Mouse (Mus musculus): ENCODE data around the gene Sars2.

Gene Sars2

DNA sequence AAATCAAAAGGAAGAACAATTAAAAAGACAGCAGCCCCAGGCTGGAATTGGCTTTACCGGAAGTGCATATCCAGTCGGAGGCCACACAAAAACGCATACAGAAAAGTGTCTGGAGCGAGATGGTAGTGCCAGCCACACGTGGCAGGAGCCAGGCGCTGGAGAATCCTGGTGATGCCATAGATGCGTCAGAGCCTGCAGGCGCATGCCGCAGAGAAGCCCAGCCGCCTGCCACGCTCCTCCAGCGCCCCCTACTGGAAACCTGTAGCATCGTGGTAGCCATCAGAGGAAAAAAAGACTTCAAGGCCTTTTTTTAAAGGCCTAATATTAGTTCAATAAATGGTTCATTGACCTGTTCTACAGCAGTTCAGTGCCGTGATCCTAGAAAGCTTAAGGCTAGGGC lies 15.2 kb upstream of the Sars2 start:
- DNase-seq (ENCODE audit: low read depth, low spot score) = peak; percentile 95

DNA sequence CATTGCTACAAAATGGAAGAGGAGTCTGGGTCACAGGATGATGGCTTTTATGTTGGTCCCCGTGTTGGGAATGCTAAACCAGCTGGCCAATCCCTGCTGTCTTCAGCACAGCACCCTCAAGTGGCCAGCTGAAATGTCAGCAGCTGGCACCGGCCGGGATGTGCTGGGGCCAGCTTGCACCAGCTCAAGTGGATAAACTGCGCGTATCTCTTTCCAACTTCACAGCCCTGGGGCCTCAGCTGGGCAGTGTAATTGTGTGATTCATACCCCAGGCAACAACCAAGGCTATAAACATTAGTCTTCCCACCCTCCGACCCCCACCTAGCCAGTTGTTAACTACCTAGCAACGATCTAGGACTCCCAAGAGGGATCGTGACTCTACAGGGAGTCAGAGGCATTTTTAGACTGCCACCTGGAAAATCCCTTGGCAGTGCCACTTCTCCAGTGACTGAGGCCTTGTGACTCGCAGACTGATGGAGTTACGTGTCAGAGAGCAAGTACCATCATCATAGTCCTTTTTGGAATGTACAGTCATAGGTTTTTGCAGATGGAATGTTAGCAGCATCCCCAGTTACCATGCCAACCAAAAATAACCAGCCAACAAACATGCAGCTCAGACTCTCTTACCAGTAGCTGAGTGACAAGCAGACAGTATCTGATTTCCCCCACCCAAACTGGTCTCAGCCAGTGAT lies 14.0 kb upstream of the Sars2 start:
- DNase-seq (ENCODE audit: low read depth, low spot score) = peak; percentile 79

DNA sequence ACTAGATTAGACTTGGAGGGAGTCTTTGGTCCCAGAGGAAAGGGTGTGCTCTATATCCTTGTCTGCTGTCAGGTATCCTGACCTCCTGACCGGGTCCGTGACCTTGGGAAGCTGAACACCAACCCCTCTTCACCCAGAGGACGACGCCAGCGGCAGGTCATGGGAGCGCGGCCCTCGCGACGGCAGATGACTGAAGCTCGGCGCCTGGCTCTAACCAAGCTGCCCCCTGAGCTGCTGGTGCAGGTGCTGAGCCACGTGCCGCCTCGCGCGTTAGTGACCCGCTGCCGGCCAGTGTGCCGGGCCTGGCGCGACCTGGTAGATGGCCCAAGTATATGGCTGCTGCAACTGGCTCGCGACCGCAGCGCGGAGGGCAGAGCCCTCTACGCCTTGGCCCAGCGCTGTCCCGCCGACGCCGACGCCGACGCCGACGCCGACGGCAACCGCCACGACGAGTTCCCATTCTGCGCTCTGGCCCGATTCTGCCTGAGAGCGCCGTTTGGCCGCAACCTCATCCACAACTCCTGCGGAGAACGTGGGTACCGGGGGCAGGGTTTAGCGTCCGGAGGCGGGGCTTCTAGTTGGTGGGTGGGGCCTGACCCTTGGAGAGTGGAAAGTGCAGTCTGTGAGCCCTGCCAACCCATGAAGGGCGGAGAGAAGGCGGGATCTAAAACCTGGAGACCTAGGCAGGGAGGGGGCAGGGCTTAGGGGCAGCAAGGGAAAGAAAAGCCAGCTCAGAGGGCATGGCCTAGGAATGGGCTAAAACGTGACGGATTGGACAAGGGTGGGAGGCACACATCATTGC lies 9.2 kb upstream of the Sars2 start:
- peak; percentile 79 for DNase-seq (ENCODE audit: low read depth, low spot score)

DNA sequence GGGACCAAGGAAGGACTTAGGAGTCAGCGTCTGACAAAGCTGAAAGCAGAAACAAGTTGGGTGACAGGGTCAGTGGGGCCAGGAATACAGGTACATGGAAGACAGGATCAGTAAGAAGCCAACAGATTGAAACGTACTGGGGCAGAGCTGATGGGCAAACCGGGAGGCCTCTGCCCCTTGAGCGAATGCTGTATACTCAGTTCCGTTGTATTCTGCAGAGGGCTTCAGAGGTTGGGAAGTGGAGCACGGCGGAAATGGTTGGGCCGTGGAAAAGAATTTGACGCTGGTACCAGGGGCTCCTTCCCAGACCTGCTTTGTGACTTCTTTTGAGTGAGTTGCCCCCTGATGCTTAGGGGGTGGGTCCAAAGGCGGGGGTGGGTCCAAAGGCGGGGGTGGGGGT lies 8.6 kb upstream of the Sars2 start:
- no peak for DNase-seq (ENCODE audit: low read depth, low spot score)

DNA sequence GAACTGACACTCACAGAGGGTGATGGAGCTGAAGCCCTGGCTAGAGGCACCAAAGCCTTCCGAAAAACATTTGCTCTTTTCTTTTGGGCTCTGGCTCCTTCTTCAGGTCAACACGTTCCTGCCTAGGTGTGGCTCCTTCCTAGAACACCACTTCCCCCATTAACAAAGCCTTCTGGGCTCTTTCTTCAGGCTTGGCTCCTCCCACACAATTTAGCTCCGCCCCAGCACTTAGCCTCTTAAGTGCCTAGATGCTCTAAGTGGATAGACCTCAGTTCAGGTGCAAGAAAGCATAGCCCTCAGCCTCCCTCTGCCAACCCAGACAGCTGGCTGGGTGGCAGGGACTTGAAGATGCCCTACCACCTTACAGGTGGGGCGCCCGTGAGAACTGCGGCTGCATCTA lies 6.1 kb upstream of the Sars2 start:
- no peak for DNase-seq (ENCODE audit: low read depth, low spot score)

DNA sequence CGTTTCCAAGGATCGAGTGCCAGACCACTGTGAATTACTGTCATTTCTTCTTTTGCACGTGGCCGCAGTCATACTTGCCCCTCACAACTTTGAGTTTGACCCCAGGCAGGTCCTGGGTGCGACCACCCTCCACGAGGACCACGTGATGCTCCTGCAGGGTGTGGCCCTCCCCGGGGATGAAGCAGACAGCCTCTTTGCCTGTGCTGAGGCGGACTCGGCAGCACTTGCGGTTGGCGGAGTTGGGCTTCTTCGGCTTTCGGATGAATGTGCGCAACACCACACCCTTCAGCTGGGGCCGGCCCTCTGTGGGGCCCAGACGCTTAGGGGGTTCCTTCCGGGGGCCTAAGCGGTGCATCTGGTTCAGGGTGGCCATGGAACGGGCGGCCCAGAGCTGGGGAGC lies 2.0 kb upstream of the Sars2 start:
- no peak for DNase-seq (ENCODE audit: low read depth, low spot score)

DNA sequence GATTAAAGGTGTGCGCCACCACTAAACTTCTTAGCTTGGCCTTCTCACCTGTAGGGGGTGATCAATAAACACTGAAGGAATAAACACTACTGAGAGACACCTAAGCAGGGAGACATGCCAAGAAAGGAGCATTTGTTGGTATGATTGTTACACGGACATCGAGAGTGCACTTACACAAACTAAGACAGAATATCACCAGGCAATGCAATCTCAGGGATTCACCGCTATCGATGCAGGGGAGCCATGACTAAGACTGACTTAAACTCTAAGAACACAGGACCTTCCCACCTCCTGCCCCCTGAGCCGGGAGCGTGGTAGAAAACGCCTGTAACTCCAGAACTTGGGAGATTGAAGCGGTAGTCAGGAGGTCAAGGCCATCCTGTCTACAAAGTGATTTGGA lies 843 bp upstream of the Sars2 start:
- DNase-seq (ENCODE audit: low read depth, low spot score) = no peak

DNA sequence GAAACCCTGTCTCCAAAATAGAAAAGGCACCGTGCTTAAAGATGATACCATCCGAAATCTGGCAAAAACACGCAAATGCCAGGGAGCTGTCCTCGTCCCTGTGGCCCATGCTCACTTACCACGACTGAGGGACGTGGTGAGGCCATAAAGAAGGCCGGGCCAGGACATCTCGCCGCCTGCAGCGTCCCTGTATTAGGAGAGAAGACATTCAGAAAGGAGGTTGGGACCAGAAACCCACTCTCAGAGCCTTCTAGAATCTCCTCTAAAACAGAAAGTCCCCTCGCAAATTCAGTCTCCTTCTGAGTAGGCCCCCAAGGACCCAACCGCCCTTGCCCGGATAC lies 454 bp upstream of the Sars2 start:
- peak; percentile 9 for DNase-seq (ENCODE audit: low read depth, low spot score)

DNA sequence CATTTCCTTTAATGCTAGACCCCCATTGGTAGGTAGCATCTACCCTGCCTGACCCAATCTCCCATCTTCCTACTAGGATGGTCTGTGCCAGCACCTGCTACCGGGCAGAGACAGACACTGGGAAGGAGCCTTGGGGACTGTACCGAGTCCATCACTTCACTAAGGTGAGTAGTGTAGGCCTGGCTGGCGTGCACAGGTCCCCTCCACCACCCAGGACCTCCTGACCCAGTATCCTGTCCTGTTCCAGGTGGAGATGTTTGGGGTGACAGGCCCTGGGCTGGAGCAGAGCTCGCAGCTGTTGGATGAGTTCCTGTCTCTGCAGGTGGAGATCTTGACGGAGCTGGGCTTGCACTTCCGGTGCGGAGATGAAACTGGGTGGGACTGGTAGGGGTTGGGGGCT lies 8.1 kb downstream of the Sars2 start:
- DNase-seq (ENCODE audit: low read depth, low spot score) = no peak

DNA sequence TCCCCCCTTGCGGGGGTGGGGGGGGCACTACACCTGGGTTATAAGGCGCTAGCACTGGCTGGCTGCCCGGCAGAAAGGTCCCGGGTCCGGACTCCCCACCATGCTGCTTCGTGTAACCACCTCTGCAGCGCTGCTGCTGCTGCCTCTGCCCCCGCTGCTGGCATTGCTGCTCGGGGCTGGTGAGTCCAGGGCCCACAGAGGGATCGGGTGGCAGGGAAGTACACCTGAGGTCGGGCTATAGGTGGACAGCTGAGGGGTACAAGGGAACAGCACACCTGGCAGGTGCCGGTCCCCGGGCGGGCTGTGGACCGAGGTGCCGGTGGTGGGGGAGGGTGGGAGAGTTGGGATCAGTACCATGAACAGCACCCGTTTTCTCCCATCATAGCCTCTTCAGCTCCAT lies 14.3 kb downstream of the Sars2 start, which contains the start of gene Ccer2:
Gene Ccer2, plus strand, starts transcription at position 96 of the 400 bp plus-strand sequence.
- no peak for DNase-seq (ENCODE audit: low read depth, low spot score)

DNA sequence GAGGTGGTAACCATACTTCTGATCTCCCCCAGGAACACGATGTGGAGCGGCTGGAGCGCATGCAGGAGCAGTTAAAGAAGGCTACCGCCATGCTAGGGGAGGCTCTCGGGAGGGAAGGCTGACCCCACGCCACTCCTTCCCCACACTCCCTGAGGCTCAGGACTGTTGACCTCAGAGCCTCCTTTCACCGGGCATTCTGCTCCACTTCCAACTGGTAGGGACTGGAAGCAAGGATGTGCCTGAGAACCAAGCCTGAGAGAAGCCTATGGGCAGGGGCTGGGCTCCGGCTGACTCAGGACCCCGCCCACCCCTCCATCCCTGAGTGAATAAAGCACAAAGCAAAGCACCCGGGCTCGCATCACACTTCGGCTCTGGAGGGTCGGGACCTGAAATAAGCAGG lies 16.8 kb downstream of the Sars2 start:
- DNase-seq (ENCODE audit: low read depth, low spot score) = no peak

DNA sequence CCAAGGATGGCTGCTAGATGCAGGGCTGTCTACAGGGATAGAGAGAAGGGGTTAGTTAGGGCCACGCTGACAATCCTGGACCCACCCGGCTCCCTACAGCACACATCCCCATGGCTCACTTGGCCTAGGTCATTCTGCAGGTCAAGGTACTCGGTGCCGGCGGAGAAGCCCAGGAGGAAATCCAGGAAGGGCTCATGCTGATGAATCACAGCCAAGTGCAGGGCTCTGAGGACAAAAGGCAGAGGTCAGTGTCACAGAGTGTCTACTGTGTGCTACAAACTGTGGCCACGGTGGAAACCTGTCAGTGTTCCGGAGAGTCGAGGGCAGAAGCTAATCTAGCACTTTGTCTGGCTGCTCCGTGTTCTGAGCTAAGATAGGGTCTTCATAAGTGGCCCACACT lies 20.1 kb downstream of the Sars2 start:
- no peak for DNase-seq (ENCODE audit: low read depth, low spot score)

DNA sequence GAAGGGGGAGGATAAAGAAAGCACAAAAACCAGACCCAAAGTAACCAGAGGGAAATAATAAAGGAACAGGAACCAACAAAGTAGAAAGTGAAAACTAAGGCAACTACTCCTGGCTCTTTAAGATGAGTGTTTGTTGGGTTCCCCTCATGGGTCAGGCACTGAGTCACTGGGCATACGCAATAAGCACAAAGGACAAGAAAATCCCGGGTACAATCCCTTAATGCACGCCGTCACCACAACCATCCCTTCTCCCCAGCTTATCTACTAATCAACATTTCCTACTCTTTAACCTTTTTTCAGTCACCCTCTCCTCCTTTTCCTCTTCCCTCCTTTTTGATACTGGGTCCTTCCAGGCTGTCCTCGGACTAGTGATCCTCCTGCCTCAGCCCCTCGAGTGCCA lies 23.4 kb downstream of the Sars2 start:
- no peak for DNase-seq (ENCODE audit: low read depth, low spot score)

DNA sequence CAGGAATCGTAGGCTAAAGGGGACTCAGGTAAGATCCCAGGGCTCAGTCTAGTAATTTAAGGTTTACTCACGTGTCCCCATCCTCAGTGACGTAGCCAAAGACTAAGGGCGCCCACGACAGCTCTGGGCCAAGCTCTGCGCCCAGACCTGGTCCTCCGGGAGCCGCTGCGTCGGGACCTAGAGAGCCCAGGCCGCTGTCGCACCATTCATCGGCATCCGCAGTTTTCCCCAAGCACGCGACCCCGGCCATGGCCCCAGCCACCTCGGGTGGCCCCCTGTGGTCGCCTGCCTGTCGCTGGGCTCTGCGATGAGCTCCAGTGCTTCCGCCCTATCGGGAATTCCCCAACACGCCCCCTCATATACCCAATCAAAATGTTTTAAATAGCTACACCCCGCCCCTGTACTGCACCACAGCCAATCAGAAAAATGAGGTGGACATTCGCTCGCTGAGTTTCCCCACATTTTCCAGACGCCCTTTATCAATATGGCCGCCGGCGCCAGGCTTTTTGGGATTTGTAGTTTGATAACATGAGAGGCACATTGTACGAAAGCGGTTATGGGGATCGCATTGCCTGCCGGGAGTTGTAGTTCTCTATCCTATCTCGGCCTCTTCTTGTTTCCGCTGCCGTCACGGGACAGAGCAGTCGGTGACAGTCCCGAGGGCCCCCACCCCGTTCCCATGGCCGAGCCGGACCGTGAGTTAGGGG lies 24.5 kb downstream of the Sars2 start, which contains the start of gene Sirt2:
Gene Sirt2, plus strand, starts transcription at position 563 of the 707 bp plus-strand sequence.
- peak; percentile 99 for DNase-seq (ENCODE audit: low read depth, low spot score)

DNA sequence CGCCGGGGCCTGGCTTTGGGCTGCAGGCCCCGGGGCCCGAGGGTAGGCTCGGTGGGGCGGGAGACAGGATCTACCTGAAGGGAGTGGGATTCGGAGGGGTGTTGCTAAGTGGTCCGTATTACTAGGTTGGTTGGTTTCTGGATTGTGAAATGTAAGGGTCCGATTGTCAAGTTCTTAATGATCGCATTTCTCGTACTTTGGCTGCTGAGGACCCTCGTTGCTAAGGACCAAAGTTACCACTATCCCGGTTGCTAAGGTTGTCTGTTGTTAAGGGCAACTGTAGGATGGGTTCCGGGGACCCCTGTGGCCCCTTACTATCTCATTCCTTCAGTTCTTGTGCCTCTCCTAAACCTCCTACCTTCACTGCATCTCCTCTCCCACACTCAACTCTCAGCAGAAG lies 25.1 kb downstream of the Sars2 start:
- DNase-seq (ENCODE audit: low read depth, low spot score) = peak; percentile 20

DNA sequence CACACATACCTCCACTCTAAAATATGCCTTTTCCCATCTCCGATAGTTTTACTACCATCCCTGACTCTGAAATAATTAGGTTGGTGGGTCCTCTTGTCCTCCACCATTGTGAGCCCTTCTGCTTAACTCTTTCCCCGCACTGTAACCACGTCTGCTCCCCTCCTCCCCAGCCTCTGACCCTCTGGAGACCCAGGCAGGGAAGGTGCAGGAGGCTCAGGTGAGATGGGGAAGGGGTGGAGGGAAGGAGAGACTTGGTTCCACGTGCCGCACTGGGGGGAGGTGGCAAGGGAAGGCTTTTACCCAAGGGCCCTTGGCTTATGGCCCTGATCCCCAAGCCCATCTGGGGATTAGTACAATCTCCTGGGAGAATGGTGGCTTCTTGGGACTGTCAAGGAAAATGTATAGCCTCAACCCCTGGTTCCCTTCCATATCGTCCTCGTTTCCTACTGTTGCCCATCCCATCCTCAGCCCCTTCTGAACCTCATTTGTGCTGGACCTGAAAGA lies 25.7 kb downstream of the Sars2 start, which contains the start of gene Nfkbib:
Gene Nfkbib, minus strand, starts transcription at position 51 of the 504 bp plus-strand sequence.
- DNase-seq (ENCODE audit: low read depth, low spot score) = no peak

DNA sequence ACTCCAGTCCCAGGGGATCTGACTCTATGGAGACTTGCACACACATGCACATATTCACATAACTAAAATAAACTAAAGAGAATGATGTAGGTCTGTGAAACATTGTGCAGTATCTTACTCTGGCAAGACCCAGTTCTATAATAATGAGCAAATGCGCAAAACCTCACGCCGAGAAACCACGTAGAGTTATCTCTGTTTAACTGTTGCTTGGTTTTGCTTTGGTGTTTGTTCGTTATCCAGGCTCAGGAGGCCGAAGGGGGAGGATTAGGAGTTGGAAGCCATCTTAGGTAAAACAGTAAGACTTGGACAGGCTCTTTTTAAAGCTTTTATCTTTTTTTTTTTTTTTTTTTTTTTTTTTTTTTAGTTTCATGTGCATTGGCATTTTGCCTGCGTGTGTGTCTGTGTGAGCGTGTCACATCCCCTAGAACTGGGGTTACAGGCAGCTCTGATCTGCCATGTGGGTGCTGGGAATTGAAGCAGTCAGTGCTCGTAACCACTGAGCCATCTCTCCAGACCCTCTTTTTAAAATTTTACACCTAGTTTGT lies 27.7 kb downstream of the Sars2 start:
- DNase-seq (ENCODE audit: low read depth, low spot score) = no peak

DNA sequence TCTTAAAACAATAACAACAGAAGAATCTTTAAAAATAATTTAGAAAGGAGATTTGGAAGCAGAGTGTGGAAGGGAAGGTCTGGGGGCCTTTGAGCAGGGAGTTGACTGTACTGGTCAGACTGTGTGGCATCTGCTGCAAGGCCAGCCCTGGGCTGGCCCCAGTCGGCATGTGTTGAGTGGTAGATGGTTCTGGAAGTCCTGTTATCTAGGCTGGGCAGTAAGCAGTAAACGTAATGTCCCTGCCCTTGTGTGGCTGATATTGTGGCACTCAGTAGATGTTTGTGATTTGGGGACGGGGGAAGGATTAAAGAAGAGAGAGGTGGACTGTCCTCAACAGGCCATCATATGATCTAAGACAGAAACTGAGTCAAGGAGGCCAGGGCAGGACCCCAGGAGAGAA lies 28.5 kb downstream of the Sars2 start:
- DNase-seq (ENCODE audit: low read depth, low spot score) = no peak

DNA sequence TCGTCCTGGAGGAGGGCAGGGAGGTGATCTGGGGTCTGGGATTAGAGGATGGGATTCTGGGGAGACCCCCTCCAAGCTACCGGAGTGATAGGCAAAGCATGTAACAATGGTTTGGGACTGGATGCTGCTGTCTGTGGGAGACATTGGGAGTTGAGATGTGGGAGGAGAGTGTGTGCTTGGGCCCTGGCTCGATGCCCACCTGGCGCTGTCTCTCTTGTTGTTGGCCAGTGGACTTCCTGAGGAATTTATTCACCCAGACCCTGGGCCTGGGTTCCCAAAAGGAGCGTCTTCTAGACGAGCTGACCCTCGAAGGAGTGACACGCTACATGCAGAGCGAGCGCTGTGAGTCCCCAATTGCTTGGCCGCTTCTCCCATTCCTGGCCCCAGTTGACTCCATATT lies 30.1 kb downstream of the Sars2 start:
- DNase-seq (ENCODE audit: low read depth, low spot score) = no peak

DNA sequence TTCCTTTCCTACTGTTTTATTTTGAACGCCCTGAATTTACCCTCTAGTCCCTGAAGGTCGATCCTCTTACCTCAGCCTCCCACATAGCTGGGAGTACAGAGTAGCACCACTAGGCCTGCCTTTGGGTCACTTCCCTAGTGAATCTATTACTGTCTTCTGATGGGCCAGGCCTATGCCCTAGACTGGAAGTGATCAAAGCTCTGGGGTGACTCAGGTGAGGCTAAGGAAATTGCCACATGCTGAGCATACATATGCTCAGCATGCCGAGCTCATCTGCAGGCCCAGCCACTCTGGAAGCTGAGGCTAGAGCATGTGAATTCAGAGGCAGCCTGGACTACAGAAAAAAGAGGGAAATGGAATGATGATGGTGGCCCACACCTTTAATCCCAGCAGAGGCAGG lies 31.4 kb downstream of the Sars2 start:
- DNase-seq (ENCODE audit: low read depth, low spot score) = peak; percentile 76

DNA sequence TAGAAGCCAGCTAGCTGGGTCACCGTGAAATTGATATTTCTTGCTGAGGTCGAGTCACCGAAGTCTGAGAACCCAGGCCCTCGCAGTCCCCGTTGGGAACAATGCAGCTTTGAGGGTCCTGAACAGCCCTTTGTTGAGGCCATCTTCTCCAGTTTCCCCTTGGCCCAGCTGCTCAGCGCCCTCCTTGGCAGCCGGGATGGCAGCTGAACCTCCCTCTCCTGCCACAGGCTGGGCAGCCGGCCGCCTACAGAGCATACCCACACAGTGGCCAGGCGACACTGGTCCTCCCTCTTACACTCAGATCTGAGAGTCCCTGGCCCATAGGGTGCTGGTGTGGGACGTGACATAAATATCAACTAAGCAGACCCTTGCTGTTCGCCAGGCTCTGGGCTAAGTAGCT lies 32.4 kb downstream of the Sars2 start:
- DNase-seq (ENCODE audit: low read depth, low spot score) = peak; percentile 82

DNA sequence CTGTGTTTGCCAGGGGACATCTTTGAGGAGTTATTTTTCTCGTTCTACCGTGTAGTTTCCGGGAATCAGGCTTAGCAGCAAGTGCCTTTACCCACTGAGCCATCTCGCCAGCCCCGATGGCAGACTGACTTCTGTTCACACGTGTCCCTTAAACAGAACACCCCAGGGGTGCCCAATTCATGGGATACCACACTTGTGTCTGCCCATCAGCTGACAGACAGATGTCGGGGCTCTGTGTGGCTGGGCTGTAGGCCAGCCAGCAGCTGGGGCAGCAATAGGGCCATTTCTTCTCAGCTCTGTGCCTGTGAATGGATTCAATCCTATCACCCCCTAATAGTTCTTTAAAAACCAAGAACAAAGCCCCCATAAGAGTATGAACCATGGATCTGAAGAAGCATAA lies 33.3 kb downstream of the Sars2 start:
- peak; percentile 46 for DNase-seq (ENCODE audit: low read depth, low spot score)
